Mouse (Mus musculus): Measurements from ENCODE around the gene Arpp21. TPM values are rescaled to one million over a fixed set of nuclear protein-coding genes. Genes with fewer than 3 reads are reported as not detected.
A peak's percentile ranks its signal among the peaks of the same experiment; 100 is the strongest.

The Arpp21 gene
- polyA plus RNA-seq, 1 experiment from 2014 or later, result 29.5 TPM

DNA sequence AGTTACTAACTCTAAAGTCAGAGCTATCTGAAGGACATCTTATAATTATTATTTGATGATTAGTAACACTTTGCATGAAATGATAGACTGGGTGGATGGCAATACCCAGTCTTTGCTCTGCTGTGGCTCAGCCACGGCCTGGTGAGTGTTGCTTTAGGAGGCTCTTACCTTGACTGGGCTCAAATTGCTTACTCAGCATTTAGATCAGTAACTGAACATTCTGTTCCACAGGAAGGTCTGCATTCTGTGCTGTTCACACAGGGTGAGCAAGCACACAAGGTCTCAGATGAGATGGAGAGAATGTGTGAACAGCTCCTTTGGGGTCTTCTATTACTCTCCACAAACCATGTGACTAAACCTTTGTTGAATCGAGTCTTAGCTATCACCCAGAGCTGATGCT is 11.4 kb upstream of the Arpp21 start:
- no peak overlapping the region for H3K4me2 ChIP-seq (replicated peaks)
- H3K4me1 ChIP-seq (replicated peaks), result no peaks in the 10 kb centered on the region
- no peaks in the 10 kb centered on the region for H3K36me3 ChIP-seq
- H3K9me3 ChIP-seq, result no peaks in the 10 kb centered on the region
- WGBS, result 85% methylated on average over 2 of the region's 2 CpGs
- H3K27me3 ChIP-seq, result no peaks in the 10 kb centered on the region
- ATAC-seq, result no peak
- H3K9ac ChIP-seq (replicated peaks), result no peak overlapping the region
- no peak overlapping the region for H3K4me3 ChIP-seq (replicated peaks)
- no peak overlapping the region for H3K27ac ChIP-seq

DNA sequence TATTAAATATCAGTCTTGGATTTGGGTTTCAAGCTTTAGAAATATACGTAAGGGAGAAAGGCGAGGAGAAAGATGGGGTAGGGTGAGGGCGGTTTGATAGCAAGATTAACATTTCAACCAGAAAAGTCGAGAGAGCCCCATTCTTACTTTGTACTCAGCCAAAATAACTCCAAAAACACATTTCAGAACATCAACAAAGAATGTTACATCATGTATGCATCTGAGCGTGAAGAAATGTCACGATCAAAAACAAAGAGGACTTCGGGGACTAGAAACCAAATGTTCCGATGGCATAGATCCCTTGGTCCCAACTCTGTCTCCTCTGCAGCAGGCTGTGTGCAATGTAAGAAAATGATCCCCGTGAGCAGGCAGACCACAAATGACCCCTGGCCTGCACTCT is 2.4 kb upstream of the Arpp21 start:
- Histone ChIP-seq H3K27me3 (peaks cover 20% of the 10 kb centered on the region), H3K4me2 (replicated peaks) (no peak overlapping the region), H3K36me3 (no peaks in the 10 kb centered on the region), H3K27ac (no peak overlapping the region), H3K4me3 (replicated peaks) (no peak overlapping the region), H3K9me3 (no peaks in the 10 kb centered on the region), H3K4me1 (replicated peaks) (peaks cover 7% of the 10 kb centered on the region), H3K9ac (replicated peaks) (no peak overlapping the region)
- 79% methylated on average over 9 of the region's 9 CpGs for WGBS
- no peak for ATAC-seq

DNA sequence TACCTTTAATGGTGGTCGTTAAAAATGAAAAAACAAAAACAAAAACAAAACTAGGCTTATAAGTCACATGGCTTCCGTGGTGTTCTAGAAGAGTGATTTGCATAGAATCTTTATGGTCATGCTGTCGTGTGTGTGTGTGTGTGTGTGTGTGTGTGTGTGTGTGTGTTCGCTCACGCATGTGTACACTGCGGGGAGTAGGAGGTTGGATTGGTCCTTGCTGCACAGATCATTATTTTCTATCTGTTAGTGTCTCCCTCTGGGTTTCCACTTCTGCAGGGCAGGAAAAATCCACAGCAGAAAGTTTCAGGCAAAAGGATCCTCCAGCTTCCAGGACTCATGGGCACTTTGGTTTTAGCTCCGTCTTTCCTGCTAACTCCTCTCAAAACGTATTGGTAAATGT is 813 bp upstream of the Arpp21 start:
- no peak overlapping the region for H3K9ac ChIP-seq (replicated peaks)
- no peak for ATAC-seq
- 83% methylated on average over 8 of the region's 8 CpGs for WGBS
- peaks cover 8% of the 10 kb centered on the region for H3K4me1 ChIP-seq (replicated peaks)
- peaks cover 27% of the 10 kb centered on the region for H3K27me3 ChIP-seq
- no peak overlapping the region for H3K27ac ChIP-seq
- no peaks in the 10 kb centered on the region for H3K9me3 ChIP-seq
- no peaks in the 10 kb centered on the region for H3K36me3 ChIP-seq
- no peak overlapping the region for H3K4me3 ChIP-seq (replicated peaks)
- H3K4me2 ChIP-seq (replicated peaks), result no peak overlapping the region

DNA sequence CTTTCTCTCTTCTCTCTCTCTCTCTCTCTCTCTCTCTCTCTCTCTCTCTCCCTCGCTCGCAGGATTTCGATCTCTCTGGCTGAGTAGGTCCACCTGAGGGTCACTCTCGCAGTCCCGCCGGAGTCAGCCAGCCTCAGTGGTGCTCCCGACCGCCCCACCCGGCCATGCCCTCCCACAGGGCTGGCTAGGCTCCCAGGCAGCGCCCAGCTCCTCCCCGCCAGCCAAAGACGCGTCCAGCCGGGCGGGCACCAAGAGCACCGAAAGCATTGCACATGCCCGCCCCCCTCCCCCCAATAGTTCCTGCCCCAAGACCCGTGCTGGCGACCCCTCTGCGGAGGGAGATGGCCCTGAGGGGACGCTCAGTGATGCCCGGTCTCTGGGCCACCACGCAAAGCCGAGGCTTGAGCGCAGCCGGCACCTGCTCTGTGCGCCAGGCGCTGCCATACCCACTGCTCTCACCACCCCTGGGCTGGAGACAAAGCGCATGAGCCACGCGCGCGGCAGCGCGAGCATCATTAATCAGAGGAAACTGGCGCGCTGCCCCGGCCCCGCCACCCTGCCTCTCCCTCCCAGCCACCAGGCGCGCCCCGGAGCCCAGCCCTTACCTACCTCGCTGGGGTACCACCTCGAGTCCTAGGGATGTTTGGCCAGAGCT is 570 bp downstream of the Arpp21 start:
- ATAC-seq, result peak; percentile 94
- Histone ChIP-seq H3K9ac (replicated peaks) (peak overlapping the region; percentile 81), H3K4me3 (replicated peaks) (peak overlapping the region; percentile 56), H3K9me3 (no peaks in the 10 kb centered on the region), H3K27me3 (peaks cover 30% of the 10 kb centered on the region), H3K4me2 (replicated peaks) (peak overlapping the region; percentile 76), H3K27ac (peak overlapping the region; percentile 89), H3K4me1 (replicated peaks) (peaks cover 11% of the 10 kb centered on the region), H3K36me3 (no peaks in the 10 kb centered on the region)
- WGBS, result under 1% methylated on average over 44 of the region's 44 CpGs

DNA sequence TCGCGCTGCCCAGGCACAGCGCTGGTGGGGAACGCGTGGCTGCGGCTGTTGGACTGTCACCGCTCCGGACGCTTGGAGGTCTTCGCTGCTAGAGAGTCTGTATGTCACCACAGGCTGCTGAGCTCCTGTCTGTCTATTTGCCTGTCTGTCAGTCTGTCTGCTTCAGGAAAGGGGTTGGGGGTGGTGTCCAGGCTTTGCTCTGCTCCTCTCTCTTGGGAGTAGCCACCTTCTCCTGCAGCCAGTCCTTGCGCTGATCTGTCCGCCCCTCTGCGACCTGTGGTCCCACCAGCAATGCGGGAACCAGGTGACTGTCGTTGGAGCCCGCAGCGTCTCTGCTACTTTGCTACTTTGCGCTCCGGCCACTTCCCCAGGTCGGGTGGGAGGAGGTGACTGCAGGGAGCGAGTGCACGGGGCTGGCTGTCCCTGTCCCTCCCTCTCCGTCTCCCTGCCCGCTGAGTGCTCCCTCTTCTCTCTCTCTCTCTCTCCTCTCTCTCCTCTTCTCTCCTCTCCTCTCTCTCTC is 1.2 kb downstream of the Arpp21 start:
- no peaks in the 10 kb centered on the region for H3K36me3 ChIP-seq
- H3K4me2 ChIP-seq (replicated peaks), result peak overlapping the region; percentile 76
- H3K9ac ChIP-seq (replicated peaks), result peak overlapping the region; percentile 81
- under 1% methylated on average over 23 of the region's 24 CpGs for WGBS
- peaks cover 30% of the 10 kb centered on the region for H3K27me3 ChIP-seq
- H3K4me3 ChIP-seq (replicated peaks), result peak overlapping the region; percentile 56
- H3K4me1 ChIP-seq (replicated peaks), result peaks cover 11% of the 10 kb centered on the region
- no peaks in the 10 kb centered on the region for H3K9me3 ChIP-seq
- ATAC-seq, result peak; percentile 64
- peak overlapping the region; percentile 89 for H3K27ac ChIP-seq

DNA sequence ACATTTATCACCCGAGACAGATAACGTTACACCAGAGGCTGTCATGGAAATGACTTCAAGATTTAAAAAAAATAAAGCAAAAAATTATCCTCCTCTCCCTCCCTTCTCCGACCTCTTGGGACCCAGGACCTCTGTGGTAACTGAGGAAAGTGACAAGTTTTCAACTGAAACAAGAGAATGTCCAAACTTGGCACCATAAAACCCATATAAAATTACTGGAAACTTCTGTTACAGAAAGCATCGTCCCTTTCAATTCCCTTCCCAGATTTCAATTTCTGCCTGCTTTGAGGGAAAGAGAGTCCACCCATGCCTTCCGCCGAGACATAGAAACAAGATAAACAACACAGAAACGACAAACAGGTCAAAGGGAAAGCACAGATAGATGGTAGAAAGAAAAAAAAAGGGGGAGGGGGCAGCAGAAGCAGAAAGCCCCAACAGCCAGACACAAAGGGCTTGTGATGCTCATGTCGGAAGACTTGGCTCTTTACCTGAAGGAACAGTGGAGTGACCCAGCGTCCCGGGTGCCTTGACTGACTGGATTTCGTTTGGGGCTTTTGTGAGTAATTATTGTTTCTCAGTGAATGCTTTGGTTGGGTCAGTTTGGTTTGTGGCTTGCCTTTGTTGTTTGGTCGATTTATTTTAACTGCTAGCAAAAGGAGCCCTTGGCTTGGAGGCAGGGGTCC is 1.8 kb downstream of the Arpp21 start:
- WGBS, result 15% methylated on average over 12 of the region's 12 CpGs
- Histone ChIP-seq H3K4me2 (replicated peaks) (peak overlapping the region; percentile 76), H3K4me1 (replicated peaks) (peaks cover 11% of the 10 kb centered on the region), H3K27ac (peak overlapping the region; percentile 89), H3K9me3 (no peaks in the 10 kb centered on the region), H3K9ac (replicated peaks) (peak overlapping the region; percentile 81), H3K4me3 (replicated peaks) (peak overlapping the region; percentile 56), H3K27me3 (peaks cover 30% of the 10 kb centered on the region), H3K36me3 (no peaks in the 10 kb centered on the region)
- ATAC-seq, result no peak

DNA sequence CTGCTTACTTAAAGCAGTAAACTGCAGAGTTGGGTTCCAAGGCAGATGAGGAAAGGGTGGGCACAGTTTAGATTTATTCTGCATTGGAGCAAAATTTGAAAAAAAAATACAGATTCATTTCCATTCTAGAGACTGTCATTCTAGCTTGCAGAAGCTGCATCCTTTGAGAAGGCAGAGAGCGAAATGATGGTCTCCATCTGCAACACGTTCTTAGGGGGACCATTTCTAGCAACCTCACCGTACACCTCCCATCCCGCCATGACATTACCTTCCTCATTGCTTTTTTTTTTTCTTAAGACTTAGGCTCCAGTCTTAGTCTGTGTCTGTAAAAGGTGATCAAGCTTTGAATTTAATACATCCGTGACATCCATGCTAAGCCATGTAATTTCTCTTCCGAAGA is 2.4 kb downstream of the Arpp21 start:
- 69% methylated on average over 6 of the region's 6 CpGs for WGBS
- peak overlapping the region; percentile 89 for H3K27ac ChIP-seq

DNA sequence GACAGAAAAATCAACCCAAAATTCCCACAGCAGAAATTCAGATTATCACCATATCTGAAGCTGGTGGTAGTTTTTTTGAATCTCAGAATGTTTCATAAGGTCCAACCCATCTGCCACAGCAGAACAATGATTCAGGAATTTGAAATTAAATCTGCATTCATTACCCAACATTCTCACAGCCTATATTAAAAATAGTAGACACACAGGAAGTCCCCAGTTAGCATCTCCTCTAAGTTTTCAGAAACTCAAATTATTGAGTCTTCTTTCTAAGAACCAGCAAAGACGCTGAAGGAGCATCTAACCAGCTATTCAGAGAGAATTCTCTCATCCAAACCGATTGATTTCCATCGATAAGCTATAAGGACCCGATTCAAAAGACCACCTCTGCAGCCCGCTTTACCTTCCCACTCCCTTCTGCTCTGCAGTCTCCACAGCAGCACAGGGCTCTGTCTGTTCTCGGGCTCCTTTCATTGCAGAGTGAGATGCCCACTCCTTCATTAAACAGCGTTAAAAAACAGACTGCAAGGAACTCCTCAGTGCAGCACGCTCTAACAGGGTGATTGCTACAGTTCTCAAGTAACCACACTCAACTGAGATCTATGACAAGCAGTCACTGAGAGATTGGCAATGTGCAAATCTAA is 3.7 kb downstream of the Arpp21 start:
- H3K4me3 ChIP-seq (replicated peaks), result peak overlapping the region; percentile 56
- H3K36me3 ChIP-seq, result no peaks in the 10 kb centered on the region
- ATAC-seq, result no peak
- H3K27ac ChIP-seq, result peak overlapping the region; percentile 51; the same call in 1 of the 2 replicates
- H3K9ac ChIP-seq (replicated peaks), result peak overlapping the region; percentile 53
- peaks cover 11% of the 10 kb centered on the region for H3K4me1 ChIP-seq (replicated peaks)
- H3K9me3 ChIP-seq, result no peaks in the 10 kb centered on the region
- H3K4me2 ChIP-seq (replicated peaks), result peak overlapping the region; percentile 76
- 60% methylated on average over 8 of the region's 8 CpGs for WGBS
- peaks cover 27% of the 10 kb centered on the region for H3K27me3 ChIP-seq

More for the DNA sequence above, 2.4 kb downstream of the Arpp21 start:
- no peaks in the 10 kb centered on the region for H3K9me3 ChIP-seq
- ATAC-seq, result no peak
- H3K4me1 ChIP-seq (replicated peaks), result peaks cover 11% of the 10 kb centered on the region
- peak overlapping the region; percentile 81 for H3K9ac ChIP-seq (replicated peaks)
- peak overlapping the region; percentile 56 for H3K4me3 ChIP-seq (replicated peaks)
- peak overlapping the region; percentile 76 for H3K4me2 ChIP-seq (replicated peaks)
- H3K27me3 ChIP-seq, result peaks cover 30% of the 10 kb centered on the region
- no peaks in the 10 kb centered on the region for H3K36me3 ChIP-seq

DNA sequence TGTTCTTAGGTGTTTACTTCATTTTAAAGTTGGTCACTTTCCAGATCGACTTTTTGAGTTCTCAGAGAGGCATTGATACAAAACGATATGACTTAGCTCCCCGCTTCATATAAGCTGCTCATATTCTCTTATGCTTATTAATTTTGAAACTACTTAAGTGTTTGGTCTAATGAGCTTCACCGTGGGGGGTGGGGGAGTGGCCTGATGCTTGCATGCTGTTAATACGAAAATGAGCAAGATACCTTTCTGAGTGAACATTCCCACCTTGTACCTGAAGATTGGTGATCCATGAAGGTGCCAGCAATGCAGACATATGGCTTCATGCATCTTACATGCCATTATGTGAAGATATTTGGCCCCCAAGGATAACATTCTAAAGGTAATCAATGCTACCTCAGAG is 4.4 kb downstream of the Arpp21 start:
- no peak for ATAC-seq
- H3K9ac ChIP-seq (replicated peaks), result no peak overlapping the region
- peaks cover 11% of the 10 kb centered on the region for H3K4me1 ChIP-seq (replicated peaks)
- H3K27ac ChIP-seq, result no peak overlapping the region
- WGBS, result 86% methylated on average over 5 of the region's 5 CpGs
- H3K27me3 ChIP-seq, result peaks cover 24% of the 10 kb centered on the region
- peak overlapping the region; percentile 76 for H3K4me2 ChIP-seq (replicated peaks)
- no peaks in the 10 kb centered on the region for H3K9me3 ChIP-seq
- H3K4me3 ChIP-seq (replicated peaks), result peak overlapping the region; percentile 56
- no peaks in the 10 kb centered on the region for H3K36me3 ChIP-seq

DNA sequence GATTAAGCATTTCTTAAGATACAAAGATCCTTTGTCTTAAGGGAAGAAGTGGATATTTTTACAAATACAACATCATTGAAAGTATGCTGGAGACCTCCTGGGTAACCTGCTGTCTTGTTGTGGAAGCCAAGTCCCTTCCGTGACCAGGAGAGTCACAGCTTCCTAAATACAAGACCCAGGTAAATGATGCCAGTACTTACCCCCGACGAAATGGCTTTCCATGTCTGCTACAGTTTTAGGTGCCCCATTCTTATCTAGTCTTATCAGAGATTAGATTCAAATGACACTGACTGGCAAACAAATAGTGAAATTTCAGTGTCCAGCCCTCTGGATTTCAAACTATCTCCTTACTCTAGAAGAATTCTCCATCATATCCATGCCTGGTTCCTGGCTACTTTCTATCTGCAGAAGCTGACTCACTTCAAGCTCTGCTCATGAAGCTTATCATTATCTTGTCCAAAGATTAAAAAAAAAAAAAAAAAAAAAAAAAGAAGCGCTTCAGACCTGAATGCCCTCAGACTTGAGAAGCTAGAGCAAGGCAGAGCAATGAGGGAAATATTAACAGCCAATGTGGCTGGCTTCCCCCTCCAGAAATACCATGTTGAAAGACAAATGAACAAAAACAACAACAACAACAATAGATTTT is 4.9 kb downstream of the Arpp21 start:
- Histone ChIP-seq H3K36me3 (no peaks in the 10 kb centered on the region), H3K4me3 (replicated peaks) (peak overlapping the region; percentile 56), H3K9me3 (no peaks in the 10 kb centered on the region), H3K4me1 (replicated peaks) (peaks cover 11% of the 10 kb centered on the region), H3K9ac (replicated peaks) (no peak overlapping the region), H3K27me3 (peaks cover 24% of the 10 kb centered on the region), H3K27ac (no peak overlapping the region), H3K4me2 (replicated peaks) (peak overlapping the region; percentile 76)
- WGBS, result 80% methylated on average over 4 of the region's 4 CpGs
- ATAC-seq, result no peak

DNA sequence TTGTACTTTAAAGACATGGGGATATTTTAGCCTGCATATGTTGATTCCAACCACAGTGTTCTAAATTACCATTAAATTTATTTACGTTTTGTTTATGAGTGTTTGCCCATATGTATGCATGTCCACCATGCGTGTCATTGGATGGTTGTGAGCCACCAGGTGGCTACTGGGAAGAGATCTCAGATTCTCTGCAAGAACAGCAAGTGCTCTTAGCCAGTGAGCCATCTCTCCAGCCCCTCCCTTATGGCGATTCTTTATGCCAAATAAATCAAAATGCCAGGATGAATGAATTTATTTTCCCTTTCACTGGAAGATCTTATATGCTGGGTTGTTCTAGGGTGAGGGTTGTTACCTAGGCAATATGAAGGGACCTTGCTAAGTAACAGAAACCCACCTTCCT is 7.3 kb downstream of the Arpp21 start:
- WGBS, result 82% methylated on average over 3 of the region's 3 CpGs
- Histone ChIP-seq H3K4me3 (replicated peaks) (no peak overlapping the region), H3K4me1 (replicated peaks) (0 out of 2 replicates have a peak, but pooled peaks cover 4% of the 10 kb centered on the region), H3K9ac (replicated peaks) (no peak overlapping the region), H3K27me3 (peaks cover 13% of the 10 kb centered on the region), H3K9me3 (no peaks in the 10 kb centered on the region), H3K36me3 (no peaks in the 10 kb centered on the region), H3K27ac (no peak overlapping the region), H3K4me2 (replicated peaks) (no peak overlapping the region)
- no peak for ATAC-seq

DNA sequence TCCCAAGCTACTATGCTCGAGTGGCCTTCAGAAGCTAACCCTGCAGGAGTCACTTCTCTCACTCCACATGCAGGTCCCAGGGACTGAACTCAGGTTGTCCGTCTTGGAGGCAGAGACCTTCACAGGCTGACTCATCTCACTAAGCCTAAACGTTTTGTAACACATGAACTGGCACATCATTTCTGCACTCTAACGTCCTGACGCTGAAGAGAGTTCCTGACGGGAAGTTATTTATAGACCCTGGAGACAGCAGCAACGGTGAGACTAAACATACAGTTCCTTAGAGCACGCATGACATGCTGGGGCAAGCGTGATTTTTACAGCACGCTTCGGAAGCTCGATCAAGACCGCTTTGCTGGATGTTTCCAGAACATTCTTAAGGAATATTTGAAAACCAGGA is 8.6 kb downstream of the Arpp21 start:
- ATAC-seq, result no peak
- Histone ChIP-seq H3K4me3 (replicated peaks) (no peak overlapping the region), H3K4me2 (replicated peaks) (no peak overlapping the region), H3K9ac (replicated peaks) (no peak overlapping the region), H3K36me3 (no peaks in the 10 kb centered on the region), H3K9me3 (no peaks in the 10 kb centered on the region), H3K4me1 (replicated peaks) (0 out of 2 replicates have a peak, but pooled peaks cover 4% of the 10 kb centered on the region), H3K27me3 (peaks cover 5% of the 10 kb centered on the region), H3K27ac (no peak overlapping the region)
- WGBS, result 85% methylated on average over 13 of the region's 13 CpGs

Data from midbrain, embryonic 13.5 days (tissue).